Mouse (Mus musculus): Measurements from ENCODE around the gene Creb1. TPM values are rescaled to one million over a fixed set of nuclear protein-coding genes. Genes with fewer than 3 reads are reported as not detected.
"Not testable (repeated sequence)": the region's sequence is repeated elsewhere in the genome, so short reads cannot be mapped to it uniquely, and the experiment has no call there.

The Creb1 gene
- total RNA-seq, 2 experiments from 2014 or later: 65.6 to 77.9 TPM

DNA sequence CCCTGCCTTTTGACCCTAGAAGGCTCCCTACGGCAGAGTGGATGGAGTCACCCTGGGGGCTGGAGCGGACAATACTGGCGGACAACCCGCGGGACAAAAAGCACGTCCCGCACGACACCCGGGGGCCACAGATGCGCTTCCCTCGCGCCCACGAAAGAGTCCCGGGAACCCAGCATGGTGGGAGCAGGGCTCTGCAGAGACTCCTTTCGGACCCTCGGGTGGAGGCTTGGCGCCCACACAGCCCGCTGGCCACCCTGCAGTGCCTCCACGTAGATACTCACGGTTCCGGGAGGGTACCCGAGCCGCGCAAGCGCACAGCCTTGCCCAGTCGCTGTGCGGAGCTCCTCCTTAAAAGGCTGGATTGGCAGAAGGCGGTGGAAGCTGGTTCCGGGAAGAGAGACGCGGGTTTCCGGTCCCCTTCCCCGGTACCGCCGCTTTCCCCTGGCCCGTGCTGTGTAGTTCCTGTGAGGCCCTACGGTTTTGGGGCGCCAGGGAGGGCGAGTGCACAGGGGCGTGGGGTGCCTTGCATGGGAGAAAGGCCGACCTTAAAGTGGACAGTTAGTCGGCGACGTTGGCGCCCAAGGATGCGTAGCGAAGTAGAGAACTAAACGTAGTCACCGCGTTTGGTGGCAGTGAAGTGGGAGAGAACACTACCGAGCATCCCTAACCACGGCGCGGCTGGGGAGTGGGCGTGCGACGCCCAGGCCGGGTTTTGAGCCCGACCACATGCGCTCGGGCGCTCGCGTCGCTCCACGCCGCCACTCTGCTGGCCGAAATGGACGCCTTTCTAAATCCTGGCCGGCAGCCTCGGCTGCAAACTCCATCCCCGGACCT, 84.7 kb downstream of the Creb1 start, which contains the start of gene Mettl21a:
Gene Mettl21a (minus strand): TSS at position 362 of the 834 bp plus-strand sequence.
- peak; percentile 81 for ATAC-seq (replicated peaks; ENCODE audit: poor library complexity)

DNA sequence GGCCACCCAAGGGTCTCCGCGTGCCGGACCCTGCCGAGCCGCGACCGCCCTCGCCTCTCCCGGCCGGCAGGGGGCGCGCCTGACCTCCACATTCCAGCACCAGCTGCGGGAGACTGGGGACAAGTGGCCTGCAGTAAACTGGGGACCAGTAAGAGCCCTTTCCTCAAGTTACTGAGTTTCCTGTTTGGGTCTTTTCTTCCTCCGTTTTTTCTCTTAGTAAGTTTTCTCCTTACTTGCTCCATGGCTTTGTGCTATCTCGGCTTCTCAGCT, 85.2 kb downstream of the Creb1 start:
- peak; percentile 69 for ATAC-seq (replicated peaks; ENCODE audit: poor library complexity)

DNA sequence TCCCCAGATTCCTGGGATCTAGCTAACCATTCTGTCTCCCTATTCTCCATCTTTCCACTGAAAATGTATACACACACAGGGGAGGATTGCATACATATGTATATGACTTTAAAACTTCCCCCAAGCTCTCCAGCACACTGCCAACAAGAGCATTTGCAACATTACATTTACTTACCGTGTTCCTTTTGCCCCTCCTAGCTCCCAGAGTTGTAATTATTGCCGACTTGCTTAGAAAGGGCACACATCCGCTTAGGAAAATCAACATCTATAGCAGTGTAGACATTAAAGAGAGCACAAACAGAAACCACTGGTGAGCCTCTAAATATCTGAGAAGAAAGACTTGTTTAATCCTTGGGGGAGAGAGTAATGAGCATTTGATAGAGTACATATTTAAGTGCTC, 85.8 kb downstream of the Creb1 start:
- ATAC-seq (replicated peaks; ENCODE audit: poor library complexity): no peak

DNA sequence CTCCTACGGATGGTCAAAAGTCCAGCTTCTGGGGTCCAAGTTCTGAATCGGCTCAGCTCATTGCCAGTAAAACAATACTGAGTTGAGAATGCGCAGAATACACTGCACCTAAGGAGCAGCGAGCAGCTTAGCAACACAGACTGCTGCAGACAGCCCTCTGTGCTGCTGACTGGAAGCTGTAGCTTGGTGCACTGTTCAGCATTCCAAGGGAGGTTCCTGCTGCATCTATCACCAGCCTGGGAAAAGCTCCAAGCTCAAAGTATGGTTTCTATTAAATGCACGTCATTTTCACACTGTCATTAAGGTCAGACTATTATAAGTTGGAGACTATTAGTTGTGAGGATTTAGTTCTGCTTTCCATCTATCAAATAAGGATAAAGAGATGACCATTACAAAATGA, 88.7 kb downstream of the Creb1 start:
- no peak for ATAC-seq (replicated peaks; ENCODE audit: poor library complexity)

DNA sequence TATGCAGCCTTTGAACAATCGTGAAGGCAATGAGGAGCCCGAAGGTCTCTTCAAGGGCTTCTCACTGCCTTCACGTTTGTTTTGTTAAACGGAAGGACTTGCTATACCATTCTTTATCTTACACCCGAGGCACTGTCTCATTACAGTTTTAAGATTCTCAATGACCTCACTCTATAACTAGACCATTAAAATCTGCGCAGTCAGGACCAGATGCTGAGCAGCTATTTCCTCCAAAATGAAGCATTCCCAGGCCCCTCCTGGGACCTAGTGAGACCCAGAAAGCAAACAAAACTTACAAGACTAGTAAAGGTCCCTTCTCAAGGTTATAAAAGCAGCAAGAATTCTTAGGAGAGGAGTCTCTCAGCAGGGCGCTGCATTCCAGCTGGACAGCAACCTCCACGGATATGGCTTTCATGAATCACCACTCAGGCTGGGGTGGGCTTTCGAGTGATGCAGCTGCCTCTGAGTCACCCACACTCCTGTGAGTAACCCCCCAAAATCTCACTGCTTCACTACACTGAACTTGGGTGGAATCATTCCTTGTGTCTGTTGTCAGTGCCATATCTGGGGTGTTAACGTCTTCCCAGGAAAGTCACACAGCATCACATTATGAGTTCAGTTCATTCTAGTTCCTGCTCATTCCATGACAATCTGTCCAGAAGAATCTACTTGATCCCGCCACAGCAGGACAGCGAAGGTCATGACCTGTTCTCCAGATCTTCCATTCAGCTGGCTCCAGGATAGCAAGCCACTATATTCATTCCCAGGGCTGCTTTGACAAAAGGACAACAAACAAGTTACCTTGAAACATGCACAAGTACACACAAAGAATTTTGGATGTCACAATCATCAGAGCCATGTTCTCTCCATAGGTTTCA, 91.4 kb downstream of the Creb1 start:
- no peak for ATAC-seq (replicated peaks; ENCODE audit: poor library complexity)

DNA sequence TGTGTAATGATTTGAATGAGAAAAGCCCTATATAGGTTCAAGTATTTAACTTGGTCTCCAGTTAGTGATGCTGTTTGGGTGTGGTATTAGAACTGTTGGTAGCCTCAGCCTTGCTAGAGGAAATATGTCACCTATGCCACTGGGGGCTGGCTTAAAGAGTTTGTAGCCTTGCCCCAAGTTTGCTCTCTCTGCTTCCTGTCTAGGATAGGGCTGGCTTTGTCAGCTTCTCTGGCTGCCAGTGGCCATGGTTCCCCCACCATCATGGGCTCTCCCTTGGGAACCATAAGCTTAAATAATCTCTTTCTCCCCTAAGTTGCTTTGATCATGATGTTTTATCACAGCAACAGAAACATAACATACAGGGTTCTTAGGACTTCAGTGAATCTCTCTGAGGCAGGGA, 92.8 kb downstream of the Creb1 start:
- no peak for ATAC-seq (replicated peaks; ENCODE audit: poor library complexity)

DNA sequence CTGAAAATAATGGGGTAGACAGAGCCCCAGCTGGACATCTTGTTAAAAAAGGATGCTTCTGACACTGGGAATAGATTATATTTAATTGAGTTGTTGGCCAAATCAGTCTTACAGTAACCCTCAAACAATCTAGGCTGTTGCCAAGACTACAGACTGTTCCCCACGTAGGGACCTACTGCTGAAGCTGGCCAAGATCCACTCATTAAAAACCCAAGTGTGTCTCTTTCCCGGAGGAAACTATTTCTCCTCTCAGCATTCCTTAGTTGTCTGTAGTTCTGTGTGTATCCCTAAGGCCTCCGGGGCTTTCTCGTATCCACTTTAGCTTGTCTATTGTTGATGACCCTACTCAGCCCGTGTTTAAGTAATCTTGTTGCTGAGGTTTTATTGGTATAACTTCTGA, 99.1 kb downstream of the Creb1 start:
- no peak for ATAC-seq (replicated peaks; ENCODE audit: poor library complexity)

DNA sequence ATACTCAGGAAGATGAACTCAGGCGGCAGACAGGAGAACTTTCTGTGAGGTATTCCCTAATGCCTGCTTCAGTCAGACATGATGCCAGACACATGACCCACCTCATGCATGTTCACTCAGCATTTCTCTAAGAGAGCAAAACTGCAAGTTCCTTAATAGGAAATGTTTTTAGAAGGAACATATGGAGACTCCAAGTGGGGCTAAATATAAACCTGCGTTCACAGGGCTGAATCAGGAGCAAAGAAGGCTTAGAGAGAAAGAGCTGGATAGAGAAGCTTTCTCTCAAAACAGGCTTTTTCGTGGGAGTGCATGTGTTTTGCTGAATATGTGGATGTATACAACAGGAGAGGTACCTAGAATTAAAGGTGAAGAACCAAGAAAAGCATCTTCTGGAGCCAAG, 100.8 kb downstream of the Creb1 start:
- no peak for ATAC-seq (replicated peaks; ENCODE audit: poor library complexity)

DNA sequence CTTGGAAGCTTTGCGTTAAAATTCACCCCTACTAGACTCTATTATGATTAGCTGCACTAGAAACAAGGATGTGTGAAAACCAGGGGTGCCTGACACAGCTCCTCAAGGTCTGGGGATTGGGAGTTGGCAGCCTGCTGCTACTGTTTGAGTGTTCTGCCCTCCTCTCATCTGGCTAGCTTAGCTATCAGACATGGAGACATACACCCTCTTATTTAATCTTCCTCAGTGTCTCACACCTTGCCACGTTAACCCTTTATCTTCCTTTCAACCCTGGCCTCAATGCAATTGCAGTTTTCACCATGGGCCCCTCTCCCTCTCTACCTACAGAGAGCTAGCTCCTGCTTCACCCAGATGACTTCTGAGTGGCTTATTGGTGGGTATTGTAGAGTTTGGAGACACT, 103.2 kb downstream of the Creb1 start:
- ATAC-seq (replicated peaks; ENCODE audit: poor library complexity): no peak

DNA sequence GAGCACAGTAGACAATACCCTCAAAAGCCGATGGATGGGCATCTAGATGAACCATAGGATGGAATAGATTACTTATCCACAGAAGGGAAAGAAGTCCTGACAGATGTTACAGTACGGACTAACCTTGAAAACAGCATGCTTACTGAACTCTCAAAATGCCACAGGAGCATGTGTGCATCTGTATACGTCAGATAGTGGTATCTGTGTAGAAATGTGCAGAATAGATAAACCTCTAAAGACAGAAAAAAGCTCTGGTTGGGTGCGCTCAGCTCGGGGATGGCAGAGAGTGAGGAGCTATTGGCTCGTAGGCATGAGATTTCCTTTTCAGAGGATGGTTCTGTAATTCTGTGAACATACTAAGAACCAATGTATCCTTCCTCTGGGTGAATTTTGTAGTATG, 106.8 kb downstream of the Creb1 start:
- peak; percentile 96 for ATAC-seq (replicated peaks; ENCODE audit: poor library complexity)

DNA sequence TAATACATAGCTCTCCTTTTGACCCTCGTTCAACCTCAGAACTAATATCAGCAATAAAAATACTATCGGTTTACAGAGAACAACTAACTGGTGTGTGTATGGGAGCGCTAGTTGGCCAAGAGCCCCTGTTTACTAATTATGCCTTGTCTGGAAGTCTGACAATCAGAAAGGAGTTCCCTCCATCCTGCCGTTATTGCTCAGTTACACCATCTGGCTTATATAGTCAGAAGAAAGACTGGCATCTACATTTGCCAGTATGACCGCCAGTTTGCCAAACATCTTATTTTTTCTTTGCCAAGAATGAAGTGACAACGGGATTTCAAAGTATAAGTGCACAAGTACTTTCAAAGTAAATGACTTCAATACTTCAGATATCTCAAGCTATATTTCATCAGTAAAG, 108.6 kb downstream of the Creb1 start:
- ATAC-seq (replicated peaks; ENCODE audit: poor library complexity): no peak

DNA sequence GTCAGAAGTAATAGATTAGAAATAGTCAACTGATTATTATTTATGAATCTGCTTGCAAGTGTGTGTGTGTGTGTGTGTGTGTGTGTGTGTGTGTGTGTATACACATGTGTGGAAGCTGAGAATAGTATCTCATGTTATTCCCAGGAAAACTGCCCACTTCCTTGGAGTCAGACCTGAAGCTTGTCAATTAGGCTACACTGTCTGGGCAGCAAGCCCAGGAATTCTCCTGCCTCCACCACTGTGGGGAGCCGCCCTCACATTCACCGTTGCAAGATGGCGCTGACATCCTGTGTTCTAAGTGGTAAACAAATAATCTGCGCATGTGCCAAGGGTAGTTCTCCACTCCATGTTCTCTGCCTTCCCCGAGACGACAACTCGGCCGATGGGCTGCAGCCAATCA, 110.1 kb downstream of the Creb1 start:
- not testable (repeated sequence) for ATAC-seq (replicated peaks; ENCODE audit: poor library complexity)

DNA sequence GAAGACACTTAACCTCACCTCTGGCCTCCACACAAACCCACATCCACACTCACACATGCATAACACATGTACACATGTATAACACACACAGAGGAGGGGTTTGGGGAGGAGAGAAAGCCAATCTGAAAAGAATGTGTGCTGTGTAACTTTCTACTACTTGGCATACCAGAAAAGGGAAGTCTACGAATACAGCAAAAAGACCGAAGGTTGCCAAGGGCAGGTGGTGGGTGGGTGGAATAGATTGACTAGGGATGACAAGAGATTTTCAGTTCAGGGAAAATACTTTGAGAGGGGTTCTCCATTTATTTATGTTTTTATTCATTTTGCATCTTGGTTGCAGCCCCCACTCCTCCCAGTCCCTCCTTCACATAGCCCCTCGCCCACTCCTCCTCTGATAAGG, 112.1 kb downstream of the Creb1 start:
- peak; percentile 31; the same call in 1 of the 2 replicates for ATAC-seq (replicated peaks; ENCODE audit: poor library complexity)

DNA sequence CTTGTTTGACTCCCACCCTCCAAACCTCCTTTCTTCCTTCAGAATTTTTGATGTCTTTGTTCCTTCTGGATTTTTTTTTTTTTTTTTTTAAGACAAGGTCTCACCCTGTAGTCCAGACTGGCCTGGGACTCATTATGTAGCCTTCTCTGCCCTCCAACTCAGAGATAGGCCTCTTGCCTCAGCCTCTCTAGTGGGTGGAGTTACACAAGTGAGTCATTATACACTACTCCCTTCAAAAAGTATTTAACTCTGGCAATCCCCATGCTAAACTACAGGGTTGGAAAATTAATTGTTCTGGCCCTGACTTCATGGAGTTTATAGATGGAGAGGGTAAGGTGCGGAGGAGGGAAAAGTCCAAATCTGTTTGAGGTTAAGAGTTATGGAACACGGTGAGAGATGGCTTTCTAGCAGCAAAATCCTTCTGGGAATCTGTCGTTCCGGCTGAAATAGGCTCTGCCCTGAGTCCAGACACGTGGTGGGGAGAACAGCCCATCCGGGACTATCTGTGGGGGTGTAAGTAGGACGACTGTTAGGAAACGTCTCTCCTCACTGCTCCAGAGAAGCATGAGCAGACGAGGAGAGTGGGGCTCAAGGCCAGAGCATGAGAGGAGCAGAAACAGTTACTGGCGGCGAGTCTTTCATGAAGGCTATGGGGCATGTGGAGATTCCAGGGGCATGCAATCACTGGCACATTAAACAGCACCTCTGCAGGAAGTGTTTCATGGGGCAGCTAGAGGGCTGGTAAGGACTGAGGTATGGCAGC, 117.1 kb downstream of the Creb1 start:
- no peak for ATAC-seq (replicated peaks; ENCODE audit: poor library complexity)

DNA sequence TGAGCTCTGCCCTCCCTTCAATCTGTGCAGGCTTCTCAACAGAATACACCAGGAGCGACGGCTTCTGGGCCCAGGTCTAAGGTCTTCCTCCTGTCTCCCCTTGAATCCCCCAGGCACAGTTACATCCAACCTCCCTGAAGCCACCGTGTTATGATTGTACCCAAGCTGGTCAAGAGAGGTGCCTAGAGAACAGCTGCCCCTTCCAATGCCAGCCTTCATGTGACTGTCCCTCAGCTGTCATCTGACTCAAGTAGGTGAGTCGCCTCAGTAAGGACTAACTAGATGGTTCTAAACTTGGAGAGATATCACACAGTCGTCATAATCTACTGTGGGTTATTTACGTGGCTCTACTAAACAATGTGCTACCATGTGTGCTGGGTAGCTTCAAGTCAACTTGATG, 121.3 kb downstream of the Creb1 start:
- ATAC-seq (replicated peaks; ENCODE audit: poor library complexity): no peak

Other genes with a start within 250 kb of the Creb1 start
- gene Mettl21a, start 84.6 kb downstream of the Creb1 start, total RNA-seq (2015): 8.1 and 8.9 TPM in 2 replicates
- 9.8 and 10.4 TPM in 2 replicates for gene Mettl21a, start 84.6 kb downstream of the Creb1 start, total RNA-seq (2017)
- gene Ccnyl1, start 157.8 kb downstream of the Creb1 start, total RNA-seq (2015): 8.4 and 9.8 TPM in 2 replicates
- 4.7 and 7.8 TPM in 2 replicates for gene Ccnyl1, start 157.8 kb downstream of the Creb1 start, total RNA-seq (2017)
- 0.89 and 1.6 TPM in 2 replicates for gene Fzd5, start 205.1 kb downstream of the Creb1 start, total RNA-seq (2015)
- 1.0 and 1.7 TPM in 2 replicates for gene Fzd5, start 205.1 kb downstream of the Creb1 start, total RNA-seq (2017)

Data from megakaryocyte progenitor cell, adult 5-6 weeks (primary cell).